Mouse (Mus musculus): Measurements from ENCODE around the gene Mrpl33. TPM values are rescaled to one million over a fixed set of nuclear protein-coding genes. Genes with fewer than 3 reads are reported as not detected.
A peak's percentile ranks its signal among the peaks of the same experiment; 100 is the strongest.

Gene Mrpl33
- total and polyA plus RNA-seq, 3 experiments: 47.7 to 332 (median 281) TPM

DNA sequence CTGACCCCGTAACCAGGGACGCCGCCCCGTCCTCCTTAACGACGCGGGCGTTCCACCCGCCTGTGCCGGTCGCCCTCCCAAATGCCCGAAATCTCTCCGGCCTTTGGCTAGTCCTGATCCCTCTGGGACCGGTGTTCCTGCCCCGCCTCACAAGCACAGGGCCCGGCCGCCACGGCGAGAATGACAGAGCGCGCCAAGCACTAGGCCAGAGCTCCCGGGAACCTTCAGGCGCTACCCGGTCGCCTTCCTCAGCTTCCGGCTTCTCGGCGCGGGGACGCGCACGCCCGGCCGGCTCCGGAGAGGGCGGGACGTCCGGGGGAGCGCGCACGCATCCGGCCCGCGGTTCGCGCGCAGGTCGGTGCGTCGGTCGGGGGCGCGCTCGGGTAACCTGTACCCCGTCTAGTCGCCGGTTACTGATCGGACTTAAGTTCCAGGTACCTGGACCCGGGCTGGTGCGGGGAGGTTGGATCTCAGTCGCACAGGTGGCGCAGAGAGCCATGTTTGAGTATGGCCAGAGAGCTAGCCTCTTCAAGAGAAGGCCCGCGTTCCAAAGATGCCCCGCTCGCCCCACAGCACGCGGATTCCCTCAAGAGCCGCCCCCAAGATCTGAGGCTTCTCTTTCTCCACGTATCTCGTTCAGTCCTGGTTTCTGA is 101.0 kb downstream of the Mrpl33 start, which contains the start of gene Babam2:
Babam2 (plus strand) TSS at position 41 of the 653 bp plus-strand sequence.
- Histone ChIP-seq H3K36me3 (ENCODE audit: control insufficient read depth, insufficient read depth, low read length) (peaks cover 2% of the 10 kb centered on the region), H3K79me2 (replicated peaks; ENCODE audit: control insufficient read depth, insufficient read depth, low read length) (no peaks in the 10 kb centered on the region), H3K9ac (ENCODE audit: low read depth, low read length) (peak within 1 kb of the TSS; percentile 94), H3K27ac (peak within 1 kb of the TSS; percentile 96), H3K4me1 (ENCODE audit: control insufficient read depth, insufficient read depth, low read length) (no peaks in the 10 kb centered on the region; the same call in 1 of the 2 replicates), H3K27me3 (ENCODE audit: control insufficient read depth, insufficient read depth, low read length) (no peaks in the 10 kb centered on the region), H3K4me3 (peak within 1 kb of the TSS; percentile 94)
- intact Hi-C loops (cut with DNase I): loop anchor here (2.0 to 5.0 kb wide), 5 partner anchors 29 to 439 kb away; no protein-coding TSS in a partner anchor
- peak; percentile 96 for DNase-seq
- under 1% methylated on average over 70 of the region's 71 CpGs for WGBS
- TF ChIP-seq POLR2A (IDR thresholded peaks at IDR 0.05; ENCODE audit: insufficient read depth, low read depth, low read length) (peak; percentile 83), CTCF (IDR thresholded peaks at IDR 0.05) (no peak), EP300 (IDR thresholded peaks at IDR 0.05; ENCODE audit: insufficient read depth, low read depth, low read length) (0 out of 2 replicates have a peak, but pooled peaks have one; percentile 42)

DNA sequence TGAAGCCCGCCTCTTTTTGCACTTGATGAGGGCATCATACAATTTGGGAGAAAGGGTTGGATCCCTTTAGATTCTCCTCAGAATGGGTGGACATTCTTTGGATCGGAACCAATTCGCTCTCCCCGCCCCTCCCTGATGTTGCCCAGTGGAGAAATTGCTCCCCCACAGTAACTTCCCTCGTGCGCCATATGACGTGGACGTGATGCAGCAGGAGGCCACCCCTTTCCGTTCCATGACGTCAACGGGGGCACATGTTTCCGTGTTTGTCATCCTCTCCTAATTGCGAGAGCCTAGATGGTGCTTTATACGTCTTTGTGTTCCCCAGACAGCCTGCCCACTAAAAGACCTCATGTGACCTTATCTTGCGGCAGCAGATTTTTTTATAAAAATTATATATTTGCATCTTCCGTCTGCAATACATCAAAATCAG is 101.6 kb downstream of the Mrpl33 start:
- Histone ChIP-seq H3K9ac (ENCODE audit: low read depth, low read length) (peak overlapping the region; percentile 75), H3K79me2 (replicated peaks; ENCODE audit: control insufficient read depth, insufficient read depth, low read length) (no peaks in the 10 kb centered on the region), H3K4me1 (ENCODE audit: control insufficient read depth, insufficient read depth, low read length) (no peaks in the 10 kb centered on the region; the same call in 1 of the 2 replicates), H3K4me3 (peak overlapping the region; percentile 94), H3K27ac (peak overlapping the region; percentile 96), H3K36me3 (ENCODE audit: control insufficient read depth, insufficient read depth, low read length) (peaks cover 2% of the 10 kb centered on the region), H3K27me3 (ENCODE audit: control insufficient read depth, insufficient read depth, low read length) (no peaks in the 10 kb centered on the region)
- WGBS: 3% methylated on average over 16 of the region's 16 CpGs
- TF ChIP-seq CTCF (IDR thresholded peaks at IDR 0.05) (no peak), EP300 (IDR thresholded peaks at IDR 0.05; ENCODE audit: insufficient read depth, low read depth, low read length) (peak; percentile 95)
- intact Hi-C loops (cut with DNase I): loop anchor here (2.0 to 5.0 kb wide), 4 partner anchors 28 to 136 kb away; no protein-coding TSS in a partner anchor
- DNase-seq: peak; percentile 86 to 89

DNA sequence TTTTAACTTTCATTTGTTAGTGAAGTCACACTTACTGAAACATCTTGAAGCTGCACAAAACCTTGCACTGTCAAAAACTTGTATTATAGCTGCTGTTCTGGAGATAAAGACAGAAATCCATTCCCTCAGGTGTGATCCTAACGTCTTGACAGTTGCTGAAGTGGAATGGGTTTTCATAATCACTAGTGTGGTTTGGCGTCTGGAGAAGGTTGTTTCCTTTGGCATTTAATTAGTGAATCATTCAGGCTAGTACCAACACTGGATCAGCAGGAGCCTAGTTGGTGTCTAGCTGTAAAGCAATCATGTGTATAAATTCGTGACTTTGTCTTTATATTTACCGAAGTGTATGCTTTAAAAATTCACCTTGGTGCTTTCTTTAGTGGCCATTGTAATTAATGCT is 102.2 kb downstream of the Mrpl33 start:
- intact Hi-C loops (cut with DNase I): loop anchor here (2.0 to 5.0 kb wide), 4 partner anchors 28 to 137 kb away; no protein-coding TSS in a partner anchor
- H3K9ac ChIP-seq (ENCODE audit: low read depth, low read length): no peak overlapping the region
- H3K36me3 ChIP-seq (ENCODE audit: control insufficient read depth, insufficient read depth, low read length): peaks cover 2% of the 10 kb centered on the region
- H3K27me3 ChIP-seq (ENCODE audit: control insufficient read depth, insufficient read depth, low read length): no peaks in the 10 kb centered on the region
- 55% methylated on average over 4 of the region's 4 CpGs for WGBS
- H3K4me3 ChIP-seq: no peak overlapping the region
- H3K79me2 ChIP-seq (replicated peaks; ENCODE audit: control insufficient read depth, insufficient read depth, low read length): no peaks in the 10 kb centered on the region
- DNase-seq: no peak
- TF ChIP-seq POLR2A (IDR thresholded peaks at IDR 0.05; ENCODE audit: insufficient read depth, low read depth, low read length) (no peak), CTCF (IDR thresholded peaks at IDR 0.05) (no peak), EP300 (IDR thresholded peaks at IDR 0.05; ENCODE audit: insufficient read depth, low read depth, low read length) (no peak)
- peak overlapping the region; percentile 96 for H3K27ac ChIP-seq
- no peaks in the 10 kb centered on the region; the same call in 1 of the 2 replicates for H3K4me1 ChIP-seq (ENCODE audit: control insufficient read depth, insufficient read depth, low read length)

DNA sequence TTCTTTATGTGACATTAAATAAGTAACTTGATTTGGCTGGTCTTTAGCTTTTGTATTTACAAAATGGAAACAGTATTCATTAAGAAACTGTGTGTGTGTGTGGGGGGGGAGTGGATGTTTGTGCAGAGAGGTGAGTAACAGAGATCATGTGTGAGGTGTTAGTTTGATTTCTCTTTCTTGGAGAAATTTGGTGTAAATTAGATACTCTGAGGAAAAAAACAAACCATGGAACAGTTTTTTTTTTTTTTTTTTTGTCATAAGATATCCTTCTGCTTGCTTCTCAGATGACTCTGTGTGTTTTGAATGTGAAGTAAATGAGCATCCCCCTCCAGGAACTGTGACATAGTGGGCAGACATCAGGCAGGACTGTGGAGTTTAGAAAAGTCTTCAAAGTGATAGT is 102.7 kb downstream of the Mrpl33 start:
- intact Hi-C loops (cut with DNase I): loop anchor here (2.0 to 5.0 kb wide), 4 partner anchors 27 to 137 kb away; no protein-coding TSS in a partner anchor
- H3K9ac ChIP-seq (ENCODE audit: low read depth, low read length): no peak overlapping the region
- no peaks in the 10 kb centered on the region for H3K27me3 ChIP-seq (ENCODE audit: control insufficient read depth, insufficient read depth, low read length)
- peaks cover 2% of the 10 kb centered on the region for H3K36me3 ChIP-seq (ENCODE audit: control insufficient read depth, insufficient read depth, low read length)
- no peak overlapping the region for H3K27ac ChIP-seq
- no peaks in the 10 kb centered on the region; the same call in 1 of the 2 replicates for H3K4me1 ChIP-seq (ENCODE audit: control insufficient read depth, insufficient read depth, low read length)
- no peak for DNase-seq
- H3K4me3 ChIP-seq: no peak overlapping the region
- TF ChIP-seq EP300 (IDR thresholded peaks at IDR 0.05; ENCODE audit: insufficient read depth, low read depth, low read length): no peak
- no peak for TF ChIP-seq CTCF (IDR thresholded peaks at IDR 0.05)
- TF ChIP-seq POLR2A (IDR thresholded peaks at IDR 0.05; ENCODE audit: insufficient read depth, low read depth, low read length): no peak
- no peaks in the 10 kb centered on the region for H3K79me2 ChIP-seq (replicated peaks; ENCODE audit: control insufficient read depth, insufficient read depth, low read length)

DNA sequence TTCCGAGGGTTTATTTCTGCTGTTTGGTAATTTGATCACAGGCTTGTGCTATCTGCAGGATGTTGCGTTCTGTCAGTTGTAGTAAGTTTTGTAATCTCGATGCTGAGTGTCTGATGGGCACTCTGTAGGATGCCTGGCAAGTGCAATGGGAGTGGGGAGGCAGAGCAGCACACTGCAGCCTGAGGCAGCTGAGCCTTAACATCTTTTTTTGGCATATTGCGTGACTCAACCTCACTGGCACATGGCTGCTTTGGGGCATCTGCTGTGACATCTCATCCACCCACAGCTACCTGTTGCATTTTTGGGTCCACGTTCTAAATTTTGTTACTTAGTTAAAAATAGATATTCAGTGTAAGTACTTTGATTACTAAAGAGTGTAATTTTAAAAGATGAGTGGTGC is 108.2 kb downstream of the Mrpl33 start:
- no peaks in the 10 kb centered on the region for H3K27me3 ChIP-seq (ENCODE audit: control insufficient read depth, insufficient read depth, low read length)
- H3K4me3 ChIP-seq: no peak overlapping the region
- H3K9ac ChIP-seq (ENCODE audit: low read depth, low read length): no peak overlapping the region
- WGBS: 85% methylated on average over 5 of the region's 5 CpGs
- no peak for DNase-seq
- no peaks in the 10 kb centered on the region for H3K4me1 ChIP-seq (ENCODE audit: control insufficient read depth, insufficient read depth, low read length)
- no peak overlapping the region for H3K27ac ChIP-seq
- TF ChIP-seq POLR2A (IDR thresholded peaks at IDR 0.05; ENCODE audit: insufficient read depth, low read depth, low read length) (no peak), CTCF (IDR thresholded peaks at IDR 0.05) (no peak), EP300 (IDR thresholded peaks at IDR 0.05; ENCODE audit: insufficient read depth, low read depth, low read length) (no peak)
- intact Hi-C loops (cut with DNase I): loop anchor here (5.0 kb wide), 1 partner anchor 167 kb away; no protein-coding TSS in a partner anchor
- peaks cover 1% of the 10 kb centered on the region; the same call in 1 of the 2 replicates for H3K79me2 ChIP-seq (replicated peaks; ENCODE audit: control insufficient read depth, insufficient read depth, low read length)
- H3K36me3 ChIP-seq (ENCODE audit: control insufficient read depth, insufficient read depth, low read length): no peaks in the 10 kb centered on the region

DNA sequence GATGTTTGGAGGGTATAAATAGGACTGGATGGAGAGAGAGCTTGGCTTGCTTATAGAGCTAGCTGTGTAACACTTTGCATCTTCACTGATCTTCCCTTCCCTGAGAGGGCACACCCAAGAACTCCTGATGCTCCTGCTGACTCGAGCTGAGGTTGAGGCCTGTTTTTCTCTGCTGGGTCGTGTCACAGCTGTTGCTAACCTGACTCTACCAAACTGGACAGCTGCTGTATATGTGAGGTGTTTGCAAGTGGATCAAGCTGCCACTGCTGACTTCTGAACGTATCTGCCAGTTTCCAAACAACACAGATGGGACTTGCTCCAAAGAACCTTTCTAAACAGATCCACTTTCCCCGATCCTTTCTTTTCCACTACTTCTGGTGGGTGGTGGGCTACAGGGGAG is 110.1 kb downstream of the Mrpl33 start:
- intact Hi-C loops (cut with DNase I): no loop called here
- Histone ChIP-seq H3K4me3 (no peak overlapping the region), H3K4me1 (ENCODE audit: control insufficient read depth, insufficient read depth, low read length) (no peaks in the 10 kb centered on the region), H3K27ac (no peak overlapping the region), H3K9ac (ENCODE audit: low read depth, low read length) (no peak overlapping the region), H3K27me3 (ENCODE audit: control insufficient read depth, insufficient read depth, low read length) (no peaks in the 10 kb centered on the region), H3K36me3 (ENCODE audit: control insufficient read depth, insufficient read depth, low read length) (no peaks in the 10 kb centered on the region), H3K79me2 (replicated peaks; ENCODE audit: control insufficient read depth, insufficient read depth, low read length) (peaks cover 1% of the 10 kb centered on the region; the same call in 1 of the 2 replicates)
- DNase-seq: no peak
- whole genome bisulfite sequencing: 83% methylated on average over 4 of the region's 4 CpGs
- no peak for TF ChIP-seq EP300 (IDR thresholded peaks at IDR 0.05; ENCODE audit: insufficient read depth, low read depth, low read length)
- TF ChIP-seq CTCF (IDR thresholded peaks at IDR 0.05): no peak
